Mouse (Mus musculus) lung, postnatal 0 days (tissue): Measurements from ENCODE around the gene Fars2. TPM values are rescaled to one million over a fixed set of nuclear protein-coding genes. Genes with fewer than 3 reads are reported as not detected.
A peak's percentile ranks its signal among the peaks of the same experiment; 100 is the strongest.

Experiments used
- ATAC-seq: fragments of 200-750 bp; cut with Nextera tagmentation; 2 replicates; pipeline ENCODE4 v1.8.0; 2017; ENCODE audit warnings: moderate library complexity
- DNase-seq: peaks from one replicate; pipeline ENCODE4 v3.0.0-alpha.2; 2016; ENCODE audit warnings: low spot score
- H3K27ac ChIP-seq: fragments of 300-500 bp; sonication (generic); 2 replicates; pipeline ENCODE4 v1.5.1; 2014; ENCODE audit warnings: antibody characterized with exemption, mild to moderate bottlenecking, low read length, mixed read lengths
- H3K27me3 ChIP-seq: fragments of 300-500 bp; sonication (generic); replicated peaks from 2 replicates; pipeline ENCODE4 v1.6.1; 2014; ENCODE audit warnings: low read length, mixed read lengths; ENCODE audit not compliant: insufficient read depth
- H3K36me3 ChIP-seq: fragments of 300-500 bp; sonication (generic); 2 replicates; pipeline ENCODE4 v1.6.1; 2014; ENCODE audit warnings: low read length, mixed read lengths; ENCODE audit not compliant: insufficient read depth
- H3K4me1 ChIP-seq: fragments of 300-500 bp; sonication (generic); 2 replicates; pipeline ENCODE4 v1.6.1; 2014; ENCODE audit warnings: antibody characterized with exemption, low read depth, low read length, mixed read lengths; ENCODE audit not compliant: insufficient read depth
- H3K4me2 ChIP-seq: fragments of 300-500 bp; sonication (generic); replicated peaks from 2 replicates; pipeline ENCODE4 v1.6.1; 2014; ENCODE audit warnings: low read depth, mild to moderate bottlenecking, low read length, moderate library complexity, mixed read lengths
- H3K4me3 ChIP-seq: fragments of 300-500 bp; sonication (generic); 2 replicates; pipeline ENCODE4 v1.5.1; 2014; ENCODE audit warnings: low read depth, low read length
- H3K9ac ChIP-seq: fragments of 300-500 bp; sonication (generic); replicated peaks from 2 replicates; pipeline ENCODE4 v1.6.1; 2014; ENCODE audit warnings: low read depth, mild to moderate bottlenecking
- H3K9me3 ChIP-seq: fragments of 300-500 bp; sonication (generic); 2 replicates; pipeline ENCODE4 v1.6.1; 2016; ENCODE audit warnings: low read length, mixed read lengths
- CTCF ChIP-seq: IDR thresholded peaks from 2 replicates; pipeline ENCODE4 v1.5.1; 2016; ENCODE audit warnings: antibody characterized with exemption, mild to moderate bottlenecking
- EP300 ChIP-seq: IDR thresholded peaks from 2 replicates; pipeline ENCODE4 v1.6.1; 2016; ENCODE audit warnings: antibody characterized with exemption, mild to moderate bottlenecking, control low read depth
- WGBS: fragments of 180-500 bp; shearing (Covaris S2); extraction: QIAGEN DNeasy Blood & Tissue Kit; methylation state at CpG from one replicate; pipeline ENCODE4 v1.1.7; 2014; 5-methylcytosine and 5-hydroxymethylcytosine counted together
- polyA plus RNA-seq: library from polyadenylated mRNA; unstranded; fragments of >200 nt; fragmentation: Nextera tagmentation; extraction: Ambion mirVana; gene quantifications from 2 replicates; pipeline ENCODE4 v1.2.1, GENCODE M21; 2015

The Fars2 gene
- polyA plus RNA-seq, 1 experiment from 2014 or later: 33.2 TPM

DNA sequence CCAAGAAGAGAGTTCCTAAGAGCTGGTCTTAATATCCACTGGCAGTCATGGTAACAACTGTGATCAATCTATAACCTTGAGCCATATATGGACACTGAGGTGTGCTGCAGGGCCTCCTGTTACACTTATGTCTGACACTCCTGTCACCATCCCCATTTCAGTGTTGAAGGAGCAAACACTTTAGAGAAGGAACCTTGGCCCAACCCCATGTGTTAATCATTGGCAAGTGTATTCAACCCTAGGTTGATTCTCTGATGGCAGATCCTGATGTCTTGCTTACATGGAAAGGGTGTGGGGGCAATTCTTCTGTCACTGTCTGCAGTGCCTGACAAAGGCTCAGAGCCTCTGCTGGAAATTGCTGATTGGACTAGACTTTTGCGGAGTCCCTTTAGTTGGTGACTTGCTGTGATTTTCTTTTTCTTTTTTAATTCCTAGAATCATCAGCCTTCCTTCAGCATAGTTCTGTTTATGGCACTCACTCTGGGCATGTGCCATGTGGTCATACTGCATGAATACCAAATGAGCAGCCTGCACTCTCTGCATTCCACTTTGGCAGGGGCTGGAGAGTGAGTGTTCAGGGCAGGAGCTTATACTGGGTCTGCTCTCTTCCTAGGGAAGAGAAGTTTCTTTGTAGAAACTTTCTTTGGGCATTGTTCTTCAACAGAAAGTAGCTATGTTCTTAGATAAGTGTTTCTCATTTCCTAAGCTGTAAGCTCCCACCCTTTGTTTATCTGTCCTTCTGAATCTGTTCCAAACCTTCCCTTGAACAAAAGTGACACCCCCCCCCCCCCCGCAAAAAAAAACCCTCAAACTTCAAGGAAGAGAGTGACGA is 181.0 kb downstream of the Fars2 start:
- ATAC-seq: peak; percentile 84
- peak overlapping the region; percentile 75 for H3K27ac ChIP-seq
- no peak overlapping the region for H3K4me3 ChIP-seq
- H3K9ac ChIP-seq: no peak overlapping the region
- no peaks in the 10 kb centered on the region for H3K9me3 ChIP-seq
- 27% methylated on average over 3 of the region's 3 CpGs for WGBS
- TF ChIP-seq CTCF (no peak), EP300 (no peak)
- peaks cover 4% of the 10 kb centered on the region; the same call in 1 of the 2 replicates for H3K4me1 ChIP-seq
- no peak overlapping the region for H3K4me2 ChIP-seq
- no peaks in the 10 kb centered on the region for H3K36me3 ChIP-seq
- no peaks in the 10 kb centered on the region for H3K27me3 ChIP-seq
- peak; percentile 80 for DNase-seq

DNA sequence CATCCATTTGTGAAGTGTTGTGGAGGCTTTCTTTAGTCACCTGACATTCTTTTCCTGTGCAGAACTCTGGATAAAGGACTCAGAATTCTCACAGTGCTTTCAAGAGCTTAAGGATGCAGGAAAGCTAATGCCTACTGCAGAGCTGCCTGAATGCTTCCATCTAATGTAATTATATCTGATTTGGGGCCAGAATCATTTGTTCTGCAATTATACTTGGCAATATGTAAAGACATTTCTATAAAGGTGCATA is 181.5 kb downstream of the Fars2 start:
- peak overlapping the region; percentile 75 for H3K27ac ChIP-seq

DNA sequence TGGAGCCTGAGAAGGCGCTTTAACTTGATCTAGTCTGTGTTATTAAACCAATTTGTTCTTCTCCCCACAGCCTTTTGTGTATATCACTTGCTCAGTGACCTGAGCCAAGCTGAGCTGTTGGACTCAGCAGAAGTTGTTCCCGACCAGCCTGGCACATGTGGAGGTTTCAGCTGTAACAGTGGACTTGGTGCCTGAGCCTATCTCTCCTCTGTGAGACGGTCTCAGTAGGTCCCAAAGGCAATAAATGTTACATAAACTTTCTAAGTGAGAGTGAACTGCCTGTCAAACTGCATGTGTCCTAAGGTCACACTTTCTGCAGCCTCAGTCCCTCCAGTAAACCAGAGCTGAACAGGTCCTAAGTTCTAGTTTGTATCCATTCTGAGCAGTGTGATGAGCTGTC is 185.6 kb downstream of the Fars2 start:
- no peak overlapping the region for H3K27ac ChIP-seq
- H3K36me3 ChIP-seq: no peaks in the 10 kb centered on the region
- no peak overlapping the region for H3K4me2 ChIP-seq
- 68% methylated on average over 3 of the region's 3 CpGs for WGBS
- H3K4me3 ChIP-seq: no peak overlapping the region
- no peaks in the 10 kb centered on the region for H3K27me3 ChIP-seq
- TF ChIP-seq CTCF (no peak), EP300 (no peak)
- ATAC-seq: no peak
- no peak for DNase-seq
- peaks cover under 1% of the 10 kb centered on the region; the same call in 1 of the 2 replicates for H3K4me1 ChIP-seq
- H3K9ac ChIP-seq: no peak overlapping the region
- H3K9me3 ChIP-seq: no peaks in the 10 kb centered on the region

More for the DNA sequence above, 181.5 kb downstream of the Fars2 start:
- Histone ChIP-seq H3K9ac (no peak overlapping the region), H3K36me3 (no peaks in the 10 kb centered on the region), H3K4me1 (peaks cover 4% of the 10 kb centered on the region; the same call in 1 of the 2 replicates), H3K9me3 (no peaks in the 10 kb centered on the region), H3K4me3 (no peak overlapping the region), H3K27me3 (no peaks in the 10 kb centered on the region), H3K4me2 (no peak overlapping the region)
- peak; percentile 78 for ATAC-seq
- TF ChIP-seq EP300 (peak; percentile 55; the same call in 1 of the 2 replicates), CTCF (no peak)
- no peak for DNase-seq

DNA sequence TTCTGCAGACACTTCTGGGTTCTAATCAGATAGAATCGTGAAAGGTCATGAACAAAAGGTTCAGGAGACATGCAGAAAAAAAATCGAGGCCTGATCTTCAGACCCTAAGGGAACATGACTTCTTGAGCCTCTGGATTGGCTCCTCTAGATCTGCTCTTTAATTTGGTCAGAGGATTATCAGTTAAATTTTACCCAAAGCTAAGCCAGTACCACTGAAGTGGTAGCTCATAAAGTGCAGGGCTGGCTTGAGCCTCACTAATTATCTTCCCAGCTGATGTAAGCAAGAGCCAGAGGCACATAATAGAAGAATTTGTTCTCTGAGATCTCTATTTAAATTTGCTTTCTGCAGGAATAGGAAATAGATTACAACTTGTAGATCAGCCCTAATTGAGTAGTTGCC is 188.1 kb downstream of the Fars2 start:
- Histone ChIP-seq H3K4me3 (no peak overlapping the region), H3K36me3 (no peaks in the 10 kb centered on the region), H3K27me3 (no peaks in the 10 kb centered on the region), H3K9ac (no peak overlapping the region), H3K27ac (no peak overlapping the region), H3K4me2 (no peak overlapping the region), H3K9me3 (no peaks in the 10 kb centered on the region), H3K4me1 (no peaks in the 10 kb centered on the region)
- DNase-seq (no peak), ATAC-seq (no peak)
- TF ChIP-seq CTCF (no peak), EP300 (no peak)
- WGBS: 58% methylated on average over 2 of the region's 2 CpGs

DNA sequence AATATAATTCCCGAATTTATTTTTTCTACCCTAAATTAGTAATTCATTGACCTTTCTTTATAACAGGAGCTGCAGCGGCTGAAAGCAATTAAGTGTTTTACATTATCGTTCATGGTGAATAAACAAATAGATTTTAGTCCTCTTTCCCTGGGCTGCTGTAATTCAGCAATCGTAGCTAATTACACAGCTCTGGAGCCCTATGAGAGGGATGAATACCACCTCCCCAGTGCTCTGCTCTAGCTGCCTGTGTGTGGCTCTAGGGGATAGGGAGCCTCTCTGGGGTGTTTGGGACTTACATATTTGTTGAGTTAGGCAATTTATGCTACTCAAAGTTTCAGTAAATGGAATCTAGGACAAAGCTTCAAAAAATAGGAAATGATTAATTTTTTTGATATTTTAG is 190.2 kb downstream of the Fars2 start:
- Histone ChIP-seq H3K9me3 (no peaks in the 10 kb centered on the region), H3K4me1 (no peaks in the 10 kb centered on the region), H3K4me3 (no peak overlapping the region), H3K36me3 (no peaks in the 10 kb centered on the region), H3K4me2 (no peak overlapping the region), H3K27me3 (no peaks in the 10 kb centered on the region), H3K27ac (no peak overlapping the region), H3K9ac (no peak overlapping the region)
- no peak for TF ChIP-seq CTCF
- TF ChIP-seq EP300: no peak
- ATAC-seq (no peak), DNase-seq (no peak)
- 82% methylated on average over 4 of the region's 4 CpGs for WGBS

DNA sequence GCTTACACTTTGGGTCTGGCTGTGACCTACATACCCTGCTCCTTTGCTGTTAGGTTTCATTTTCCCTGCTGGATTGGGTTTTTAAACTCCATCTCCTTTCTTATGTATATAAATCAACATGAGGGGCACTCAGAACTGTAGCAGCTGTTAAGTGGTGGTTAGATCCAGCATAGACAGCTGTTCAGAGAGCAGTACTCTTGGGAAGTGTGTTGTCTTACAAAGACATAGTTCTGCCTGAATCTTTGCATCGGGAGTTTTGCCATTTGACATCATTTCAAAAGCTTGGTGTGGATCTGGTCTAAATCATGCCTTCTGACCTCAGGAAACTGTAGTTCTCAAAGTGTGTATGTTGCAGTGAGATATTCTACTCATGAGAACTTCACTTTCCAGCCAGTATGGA is 191.9 kb downstream of the Fars2 start:
- Histone ChIP-seq H3K9ac (no peak overlapping the region), H3K4me1 (no peaks in the 10 kb centered on the region), H3K27ac (no peak overlapping the region), H3K27me3 (no peaks in the 10 kb centered on the region), H3K36me3 (no peaks in the 10 kb centered on the region), H3K9me3 (no peaks in the 10 kb centered on the region), H3K4me2 (no peak overlapping the region), H3K4me3 (no peak overlapping the region)
- DNase-seq (no peak), ATAC-seq (0 out of 2 replicates have a peak, but pooled peaks have one; percentile 12)
- 54% methylated on average over 1 of the region's 1 CpGs for WGBS
- no peak for TF ChIP-seq CTCF
- no peak for TF ChIP-seq EP300
